Mouse (Mus musculus): Measurements from ENCODE around the gene Usp20.

Usp20 gene

DNA sequence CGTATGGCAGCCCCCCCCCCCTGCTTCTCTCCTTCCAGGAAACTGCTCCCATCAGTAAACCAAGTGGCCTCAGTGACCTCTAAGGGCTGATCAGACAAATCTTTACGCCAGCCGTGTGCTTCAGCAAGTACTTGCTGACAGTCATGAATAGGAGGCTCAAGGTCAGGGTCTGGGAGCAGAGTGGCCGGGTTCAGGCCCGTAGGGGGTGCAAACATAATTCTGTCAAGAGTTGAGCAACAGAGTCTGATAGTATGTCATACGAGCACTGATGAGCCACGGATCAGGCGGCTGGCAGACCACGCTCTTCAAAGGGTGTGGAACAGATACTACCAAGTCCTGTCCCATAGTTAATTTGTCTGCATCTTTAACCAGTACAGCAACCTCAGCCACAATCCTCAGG is 8.1 kb downstream of the Usp20 start:
- DNase-seq, result no peak

DNA sequence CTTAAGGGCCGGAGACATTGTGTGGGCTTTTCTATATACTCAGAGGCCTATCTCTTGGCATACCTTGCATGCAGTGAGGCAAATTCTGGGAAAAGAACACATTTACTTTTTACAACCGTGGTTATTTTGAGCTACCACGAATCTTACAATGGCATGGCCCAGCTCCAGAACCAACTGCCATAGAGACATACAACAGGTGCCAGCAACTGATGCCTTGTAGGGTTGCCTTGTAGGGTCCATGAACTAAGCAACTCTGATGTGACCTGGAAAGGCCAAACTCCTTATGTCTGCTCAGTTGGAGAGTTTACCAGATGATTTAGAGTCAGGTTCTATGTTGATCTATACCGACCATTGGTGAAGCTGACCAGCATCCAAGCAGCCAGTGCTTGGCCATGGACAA is 12.8 kb downstream of the Usp20 start:
- DNase-seq, result no peak

DNA sequence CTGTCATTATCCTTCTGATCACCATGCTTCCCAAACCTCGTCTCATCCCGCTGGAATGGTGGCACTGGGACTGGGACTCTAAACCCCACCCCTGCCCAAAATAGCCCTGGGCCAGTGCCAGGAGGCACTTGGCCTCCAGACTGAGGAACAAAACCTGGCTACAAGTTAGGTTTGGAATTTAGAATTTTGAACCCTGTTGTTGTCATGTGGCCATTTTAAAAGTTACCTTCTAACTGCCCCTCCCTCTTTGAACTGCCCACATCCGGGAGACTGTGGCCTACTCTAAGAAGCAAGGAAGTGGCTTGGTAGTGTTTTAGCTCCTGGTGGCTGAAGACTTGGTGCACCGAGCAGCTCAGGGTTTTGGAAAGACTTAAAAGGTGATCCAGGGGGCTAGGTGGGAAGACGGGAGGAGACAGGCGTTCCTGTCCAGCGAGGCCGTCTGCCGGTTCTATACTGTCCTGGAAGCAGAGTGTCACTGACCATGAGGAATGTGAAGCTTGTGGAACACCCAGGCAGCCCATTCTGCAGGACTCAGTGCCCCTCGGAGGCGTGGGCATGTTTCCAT is 13.4 kb downstream of the Usp20 start:
- DNase-seq, result peak; percentile 59 to 77

DNA sequence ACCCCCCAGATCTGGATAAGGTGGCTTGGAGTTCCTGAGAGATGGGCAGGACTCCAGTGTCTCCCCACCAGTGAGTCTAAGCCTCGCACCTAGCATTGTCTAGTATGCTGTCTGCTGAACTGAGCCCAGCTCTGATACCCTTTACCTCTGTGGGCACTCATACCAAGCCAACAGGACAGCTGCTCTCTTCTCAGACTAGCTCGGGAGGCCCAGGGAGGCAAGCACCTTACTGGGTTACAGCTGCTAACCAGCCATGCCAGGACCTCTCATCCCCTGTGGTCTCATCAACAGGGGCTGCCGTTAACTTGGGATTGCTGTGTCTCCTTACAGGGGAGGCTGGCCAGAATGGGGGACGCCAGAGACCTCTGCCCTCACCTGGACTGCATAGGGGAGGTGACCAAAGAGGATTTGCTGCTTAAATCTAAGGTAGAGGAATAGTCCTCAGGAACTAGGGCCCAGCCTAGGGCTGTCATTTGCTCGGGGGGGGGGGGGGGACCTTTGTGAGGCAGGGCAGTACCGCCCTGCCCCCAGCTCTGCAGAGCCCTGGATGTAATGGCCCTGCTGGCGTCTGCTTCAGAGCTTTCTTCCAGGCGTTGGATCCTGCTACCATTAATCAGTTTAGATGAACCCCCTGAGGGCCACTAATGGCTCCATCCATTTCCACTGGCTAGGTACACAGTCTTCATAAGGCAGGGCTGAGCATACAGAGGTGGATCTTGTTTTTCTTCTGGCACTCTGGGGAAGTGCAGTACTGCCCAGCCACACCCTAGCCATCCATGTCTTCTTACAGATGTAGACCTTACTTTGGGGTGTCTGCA is 16.6 kb downstream of the Usp20 start:
- no peak for DNase-seq

DNA sequence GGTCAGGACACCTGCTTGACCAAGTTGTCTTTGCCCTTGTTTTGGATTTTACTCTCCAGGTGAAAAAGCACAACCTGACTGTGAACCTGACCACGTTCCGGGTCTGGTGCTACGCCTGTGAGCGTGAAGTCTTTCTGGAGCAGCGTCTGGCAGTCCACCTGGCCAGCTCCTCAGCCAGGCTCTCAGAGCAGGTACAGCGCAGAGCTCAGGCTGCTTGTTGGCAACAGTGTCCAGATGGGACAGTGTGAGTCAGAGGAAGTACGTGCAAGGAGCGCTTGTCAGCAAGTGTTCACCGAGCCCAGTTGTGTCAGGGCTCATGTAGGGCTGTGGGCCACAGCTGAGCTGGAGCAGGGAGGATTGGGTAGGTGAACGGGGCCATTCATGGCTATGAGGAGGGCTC is 20.8 kb downstream of the Usp20 start:
- peak; percentile 43 to 53 for DNase-seq

DNA sequence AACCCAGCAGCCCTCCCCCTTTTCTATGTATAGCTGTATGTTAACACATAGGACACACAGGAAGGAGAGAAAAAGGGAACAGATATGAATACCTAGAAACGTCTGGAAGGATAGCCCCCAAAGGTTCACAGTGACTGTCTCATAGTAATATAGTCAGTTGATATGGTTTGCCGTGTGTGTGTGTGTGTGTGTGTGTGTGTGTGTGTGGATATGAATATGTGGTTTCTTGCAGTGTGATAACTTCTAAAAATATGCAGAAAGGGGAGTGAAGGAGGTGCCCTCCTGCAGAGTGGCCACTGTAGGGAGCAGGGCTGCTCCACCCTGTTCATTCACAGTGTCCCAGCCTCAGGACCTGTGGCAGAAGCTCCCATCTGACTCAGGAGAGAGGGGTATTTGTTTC is 23.4 kb downstream of the Usp20 start:
- DNase-seq, result no peak

DNA sequence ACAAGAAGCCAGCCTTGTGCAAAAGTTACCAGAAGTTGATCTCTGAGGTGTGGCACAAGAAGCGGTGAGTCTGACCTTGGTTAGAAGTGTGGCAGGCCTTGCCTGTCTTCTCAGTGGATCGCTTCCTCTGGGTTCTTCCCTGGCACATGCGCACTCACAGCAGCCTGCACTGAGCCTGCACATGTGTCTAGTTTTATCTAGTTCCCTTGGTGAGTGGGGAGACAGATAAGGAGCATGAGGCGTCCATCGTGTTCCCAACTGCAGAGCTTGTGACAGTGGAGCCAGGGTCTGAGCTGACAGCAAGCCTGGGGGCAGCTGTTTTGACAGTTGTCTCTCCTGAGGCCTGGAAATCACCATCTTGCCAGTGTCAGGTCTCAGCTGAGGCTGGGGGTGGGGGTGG is 24.4 kb downstream of the Usp20 start:
- no peak for DNase-seq

DNA sequence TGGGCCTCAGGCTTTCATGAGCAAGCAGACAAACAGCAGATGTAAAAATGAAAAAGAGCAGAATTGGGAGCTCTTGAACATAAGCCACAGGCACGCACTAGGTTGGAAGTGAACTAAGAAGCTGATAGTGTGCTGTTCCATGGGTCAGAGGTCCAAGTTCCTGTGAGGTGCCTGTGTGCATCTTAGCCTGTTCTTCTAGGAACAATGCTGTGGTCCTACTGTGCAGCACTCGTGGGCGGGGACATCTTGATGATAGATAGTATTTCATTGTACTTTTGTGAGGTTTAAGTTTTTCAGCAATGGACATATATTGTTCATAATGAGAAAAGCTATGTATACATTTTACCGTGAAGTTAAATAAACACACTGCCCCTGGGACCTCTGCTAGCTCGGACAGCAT is 25.1 kb downstream of the Usp20 start:
- DNase-seq, result no peak

DNA sequence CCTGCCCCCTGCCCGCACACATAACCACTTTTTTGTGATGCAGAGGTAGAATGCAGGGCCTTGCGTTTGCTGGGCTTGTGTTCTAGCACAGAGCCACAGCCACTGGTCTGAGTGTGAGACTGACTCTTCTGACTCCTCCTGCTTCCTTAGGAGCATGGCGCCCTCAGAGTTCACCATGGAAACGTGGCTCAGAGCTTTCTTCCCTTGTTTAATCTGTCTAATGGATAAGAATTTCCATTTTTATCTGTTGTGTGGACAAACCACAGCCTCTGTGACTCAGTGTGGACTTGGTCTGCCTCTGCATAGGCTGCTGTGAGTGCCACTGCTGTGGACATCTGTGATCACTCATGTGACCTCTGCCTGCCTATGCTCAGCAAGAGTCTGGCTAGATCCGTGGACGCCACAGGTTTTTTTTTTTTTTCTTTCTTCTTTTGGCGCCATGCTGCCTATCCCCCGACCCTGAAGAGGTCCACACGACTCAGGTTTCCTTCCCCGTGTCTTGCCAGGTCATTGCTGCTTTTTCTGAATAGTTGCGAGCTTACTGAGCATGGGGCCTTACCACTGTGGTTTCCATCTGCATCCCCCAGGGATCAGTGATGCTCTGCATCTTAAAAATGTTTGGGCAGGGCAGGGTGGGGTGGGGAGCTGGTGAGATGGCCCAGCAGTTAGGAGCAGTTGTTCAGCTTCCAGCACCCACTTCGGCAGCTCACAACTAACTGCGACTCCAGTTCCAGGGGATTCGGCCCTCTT is 31.5 kb downstream of the Usp20 start:
- DNase-seq, result no peak

DNA sequence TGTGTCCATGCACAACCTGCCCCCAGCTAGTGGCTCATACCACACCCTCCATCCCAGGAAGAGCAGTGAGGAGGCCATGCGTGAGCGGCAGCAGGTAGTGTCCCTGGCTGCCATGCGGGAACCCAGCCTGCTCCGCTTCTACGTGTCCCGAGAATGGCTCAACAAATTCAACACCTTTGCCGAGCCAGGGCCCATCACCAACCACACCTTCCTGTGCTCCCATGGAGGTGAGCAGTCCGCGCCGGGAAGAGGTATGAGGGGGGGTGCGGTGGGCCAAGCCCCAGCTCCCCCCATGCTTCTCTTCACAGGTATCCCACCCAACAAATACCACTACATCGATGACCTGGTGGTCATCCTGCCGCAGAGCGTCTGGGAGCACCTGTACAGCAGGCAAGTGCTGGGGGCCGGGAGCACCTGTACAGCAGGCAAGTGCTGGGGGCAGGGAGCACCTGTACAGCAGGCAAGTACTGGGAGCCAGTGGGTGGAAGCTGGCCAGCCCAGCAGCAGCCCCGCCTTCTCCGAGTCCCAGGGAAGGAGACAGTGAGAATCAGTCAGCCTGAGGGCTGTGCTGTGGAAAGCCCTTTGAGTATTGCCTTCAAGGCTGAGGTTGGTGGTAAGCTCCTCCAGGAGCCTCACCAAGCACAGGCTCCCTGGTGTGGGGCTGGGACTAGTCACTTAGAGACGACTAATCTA is 35.7 kb downstream of the Usp20 start:
- DNase-seq, result peak in 1 of 2 experiments; percentile 74

DNA sequence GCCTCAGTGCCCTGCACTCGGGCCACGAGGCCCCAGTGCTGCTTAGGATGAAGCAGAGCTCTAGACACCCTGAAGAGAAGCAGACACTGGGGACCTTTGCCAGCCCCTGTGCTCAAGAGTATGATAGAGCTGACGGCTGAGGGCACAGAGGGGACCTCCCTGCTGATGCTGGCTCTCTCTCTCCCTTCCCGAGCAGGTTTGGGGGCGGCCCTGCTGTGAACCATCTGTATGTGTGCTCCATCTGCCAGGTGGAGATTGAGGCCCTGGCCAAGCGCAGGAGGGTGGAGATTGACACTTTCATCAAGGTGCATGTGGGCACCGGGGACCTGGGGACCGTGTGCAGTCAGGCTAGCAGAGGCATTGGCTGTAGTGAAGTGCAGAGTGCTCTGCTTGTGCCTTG is 36.4 kb downstream of the Usp20 start:
- peak; percentile 95 for DNase-seq

DNA sequence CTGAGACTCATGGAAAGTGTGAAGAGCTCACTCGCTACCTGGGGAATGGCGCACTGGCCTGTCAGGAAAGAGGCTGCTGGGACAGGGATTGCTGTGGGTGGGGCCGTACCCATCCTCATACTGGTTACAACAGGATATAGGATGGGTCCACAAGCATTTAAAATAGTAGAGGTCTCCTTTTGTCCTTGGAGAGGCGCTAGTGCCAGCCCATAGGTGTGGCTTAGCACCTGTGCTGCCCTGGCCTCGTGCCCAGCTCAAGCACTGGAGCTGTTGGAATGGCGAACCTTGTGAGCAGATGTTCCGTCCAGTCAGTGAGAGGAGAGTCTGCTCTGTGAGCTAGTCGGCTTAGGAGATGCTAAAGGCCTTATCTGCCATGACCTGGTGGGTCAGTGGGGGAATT is 36.9 kb downstream of the Usp20 start:
- peak in 1 of 2 experiments; percentile 80 for DNase-seq

DNA sequence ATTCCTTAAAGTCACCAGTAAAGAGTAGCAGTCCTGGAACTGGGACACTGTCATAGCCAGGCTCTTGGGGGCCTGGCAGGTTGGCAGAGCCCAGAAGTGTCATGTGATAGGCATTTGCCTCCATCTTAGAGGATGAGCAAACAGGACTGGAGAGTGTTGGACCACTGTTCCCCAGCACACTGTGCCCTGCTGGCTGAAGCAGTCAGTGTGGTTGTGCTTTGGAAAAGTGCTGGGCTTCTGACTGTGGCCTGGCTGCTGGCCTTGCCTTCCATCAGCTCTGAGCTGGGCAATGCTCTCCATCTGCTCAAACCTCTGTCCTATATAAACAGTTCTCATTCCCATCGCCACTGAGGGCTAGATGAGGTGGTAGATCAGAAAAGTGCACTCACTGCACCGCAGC is 38.1 kb downstream of the Usp20 start:
- DNase-seq, result peak; percentile 60 to 64

DNA sequence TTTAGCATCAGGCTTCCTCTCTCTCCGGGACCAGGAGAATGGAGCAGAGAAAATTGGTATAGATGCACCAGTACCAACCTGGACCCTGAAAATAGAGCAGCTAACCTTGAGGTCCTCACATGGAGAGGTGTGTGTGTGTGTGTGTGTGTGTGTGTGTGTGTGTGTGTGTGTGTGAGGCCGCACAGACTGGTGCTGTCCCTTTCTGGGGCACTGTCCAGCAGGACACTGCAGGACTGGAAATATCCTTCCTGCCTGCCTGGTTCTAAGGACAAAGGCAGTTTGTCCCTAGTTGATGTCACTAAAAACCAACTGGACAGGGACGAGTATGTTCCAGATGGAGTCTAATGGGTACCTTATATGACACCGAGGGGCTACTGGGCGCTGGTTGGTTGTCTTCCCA is 41.9 kb downstream of the Usp20 start:
- peak; percentile 51 to 56 for DNase-seq

DNA sequence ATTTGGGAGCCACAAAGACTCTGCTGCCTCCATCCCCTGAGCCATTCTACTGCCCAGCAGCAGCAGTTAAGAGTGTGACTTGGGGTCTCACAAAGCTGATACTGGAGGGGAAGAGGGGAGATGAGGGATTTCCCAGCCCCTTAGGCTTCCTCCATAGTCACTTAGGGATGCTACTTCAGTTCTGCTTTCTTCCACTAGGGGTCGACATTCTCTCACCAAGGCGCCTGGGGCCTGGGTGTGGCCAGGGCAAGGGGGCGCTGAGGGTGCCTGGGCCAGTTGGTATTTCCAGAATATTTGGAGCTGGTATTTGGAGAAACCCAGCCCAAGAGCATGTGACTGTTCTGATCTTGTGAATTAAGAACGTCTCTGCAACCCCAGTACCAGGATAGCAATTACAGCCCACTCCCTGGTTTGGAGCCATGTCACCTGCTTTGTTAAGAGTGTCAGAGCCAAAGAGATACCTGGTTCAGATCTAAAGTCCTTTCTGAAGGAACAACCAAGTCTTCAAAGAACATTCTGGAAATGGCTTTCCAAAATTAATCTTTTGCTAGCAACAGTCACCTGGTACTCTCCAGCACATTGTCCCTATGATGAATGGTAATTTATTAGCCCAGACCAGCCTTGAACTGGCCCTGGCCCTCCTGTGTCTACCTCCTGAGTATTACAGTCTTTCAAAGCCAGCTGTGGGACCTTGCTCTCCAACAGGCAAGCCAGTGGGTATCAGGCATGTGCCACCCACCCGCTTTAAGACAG is 42.7 kb downstream of the Usp20 start:
- peak; percentile 77 to 83 for DNase-seq

DNA sequence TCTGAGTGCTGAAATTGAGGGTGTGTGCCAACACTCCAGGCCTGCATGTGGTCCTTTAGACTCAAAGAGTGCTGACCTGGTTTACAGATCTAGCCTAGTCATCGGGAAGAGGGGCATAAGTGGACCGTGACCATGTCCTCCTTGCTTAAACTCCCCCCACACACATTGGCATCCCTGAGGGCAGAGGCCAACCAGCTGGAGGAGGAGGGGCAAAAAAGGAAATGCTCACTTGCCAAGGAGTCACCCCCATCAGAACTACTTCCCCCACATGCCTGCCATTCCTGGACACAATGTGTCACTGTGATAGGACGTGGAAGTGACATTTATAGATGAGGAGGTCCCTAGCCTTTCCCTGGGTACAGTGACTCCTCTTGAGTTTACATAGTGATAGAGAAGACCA is 43.4 kb downstream of the Usp20 start:
- no peak for DNase-seq

DNA sequence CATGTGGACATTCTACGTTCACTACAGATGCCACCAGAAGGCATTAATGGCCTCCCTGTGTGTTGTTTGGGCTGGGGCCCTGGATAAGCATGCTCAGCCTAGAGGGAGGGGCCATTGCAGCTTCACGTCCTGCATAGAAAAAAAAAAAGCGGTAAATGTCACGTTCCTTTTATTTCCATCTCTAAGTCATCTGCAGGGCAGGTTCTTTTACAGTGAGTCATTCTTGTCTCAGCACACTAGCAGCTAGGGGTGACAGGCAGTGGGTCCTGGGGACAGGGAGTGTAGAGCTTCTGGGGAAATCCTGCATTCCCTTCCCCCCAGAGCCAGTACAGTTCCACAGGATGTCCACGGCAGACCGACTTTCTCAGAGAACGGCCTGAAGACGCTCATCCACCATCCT is 44.6 kb downstream of the Usp20 start:
- DNase-seq, result no peak

DNA sequence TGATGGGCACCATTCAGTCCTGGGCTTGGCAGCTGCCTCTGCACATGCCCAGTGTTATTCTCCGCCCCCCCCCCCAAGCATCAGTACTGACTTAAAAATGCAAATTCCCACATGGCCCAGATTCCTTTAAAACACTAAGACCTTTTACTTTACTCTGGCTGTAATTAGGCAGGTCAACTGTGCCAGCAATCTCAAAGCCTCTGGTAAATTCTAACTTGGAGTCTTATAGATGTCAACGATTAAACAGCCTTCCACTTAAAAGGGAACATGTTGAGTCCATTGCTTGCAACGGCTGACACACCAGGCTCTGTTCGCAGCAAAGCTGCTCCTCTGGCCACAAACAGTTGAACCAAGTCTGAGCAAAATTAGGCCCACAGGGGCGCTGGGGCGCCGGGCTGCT is 49.9 kb downstream of the Usp20 start:
- no peak for DNase-seq

DNA sequence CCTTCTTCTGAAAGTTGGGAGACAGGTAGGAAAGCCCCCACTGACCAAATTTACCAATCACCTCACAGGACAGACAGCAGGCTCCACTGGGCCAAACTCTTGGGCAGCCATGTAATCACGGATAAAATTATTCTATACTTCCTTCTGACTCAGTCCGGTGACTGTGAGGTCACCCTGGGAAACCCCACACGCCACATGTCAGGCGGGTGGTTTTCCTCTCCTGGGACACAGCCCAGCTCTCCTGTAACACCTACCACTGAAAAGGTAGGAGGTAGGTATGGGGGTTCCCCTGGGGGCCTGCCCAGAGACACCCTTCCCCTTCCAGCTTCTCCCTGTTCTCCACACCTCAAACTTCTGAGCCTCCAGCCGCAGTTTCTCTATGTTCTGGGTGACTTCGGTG is 54.7 kb downstream of the Usp20 start:
- no peak for DNase-seq

DNA sequence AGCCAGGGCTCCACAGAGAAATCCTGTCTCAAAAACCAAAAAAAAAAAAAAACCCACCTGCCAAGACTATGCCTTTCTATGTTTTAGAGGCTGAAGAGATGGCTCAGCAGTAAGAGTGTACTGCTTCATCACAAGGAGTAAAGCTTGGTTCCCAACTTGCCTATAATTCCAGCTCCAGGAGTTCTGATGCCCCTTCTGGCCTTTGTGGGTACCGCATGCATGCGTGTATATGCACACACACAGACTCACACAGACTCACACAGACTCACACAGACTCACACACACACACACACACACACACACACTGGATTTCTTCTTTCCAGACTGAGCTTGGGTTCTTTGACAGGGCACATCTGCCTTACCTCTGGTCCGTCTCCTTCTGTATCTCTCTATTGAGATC is 58.0 kb downstream of the Usp20 start:
- DNase-seq, result no peak

DNA sequence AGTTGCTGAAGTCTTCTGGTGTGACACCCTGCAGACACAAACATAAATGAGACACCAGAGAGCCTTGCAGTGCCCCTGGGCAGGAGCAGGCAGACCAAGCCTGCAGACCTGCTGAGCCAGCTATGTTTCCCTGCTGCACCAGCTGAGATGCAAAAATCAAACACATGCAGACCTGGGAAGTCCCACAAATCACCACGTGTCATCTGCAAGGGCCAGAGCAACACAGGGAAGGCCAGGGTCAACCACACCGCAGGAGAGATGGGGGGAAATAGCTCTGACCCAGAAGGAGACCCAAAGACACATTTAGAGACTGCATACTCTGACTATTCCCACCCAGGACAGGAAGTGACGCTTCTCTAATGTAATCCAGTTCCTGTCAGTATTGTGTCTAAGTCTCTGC is 58.4 kb downstream of the Usp20 start:
- no peak for DNase-seq

DNA sequence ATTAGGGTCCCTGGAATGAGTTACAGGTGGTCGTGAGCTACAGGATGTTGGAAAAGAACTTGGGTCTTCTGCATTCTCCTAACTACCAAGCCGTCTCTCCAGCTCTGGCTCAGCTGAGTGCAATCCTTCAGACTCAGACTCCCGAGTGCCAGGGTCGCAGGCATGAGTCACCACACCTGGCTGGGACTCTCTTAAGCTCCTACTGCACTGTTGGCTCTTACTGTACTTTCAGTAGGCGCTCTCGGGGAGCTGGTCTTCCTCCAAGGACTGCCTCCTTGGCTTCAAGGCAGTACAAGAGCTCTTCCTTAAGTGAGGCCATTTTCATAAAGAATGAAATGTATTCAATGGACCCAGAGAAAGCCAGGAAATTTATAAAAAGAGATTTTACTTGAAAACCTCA is 59.3 kb downstream of the Usp20 start:
- peak in 1 of 2 experiments; percentile 75 for DNase-seq

DNA sequence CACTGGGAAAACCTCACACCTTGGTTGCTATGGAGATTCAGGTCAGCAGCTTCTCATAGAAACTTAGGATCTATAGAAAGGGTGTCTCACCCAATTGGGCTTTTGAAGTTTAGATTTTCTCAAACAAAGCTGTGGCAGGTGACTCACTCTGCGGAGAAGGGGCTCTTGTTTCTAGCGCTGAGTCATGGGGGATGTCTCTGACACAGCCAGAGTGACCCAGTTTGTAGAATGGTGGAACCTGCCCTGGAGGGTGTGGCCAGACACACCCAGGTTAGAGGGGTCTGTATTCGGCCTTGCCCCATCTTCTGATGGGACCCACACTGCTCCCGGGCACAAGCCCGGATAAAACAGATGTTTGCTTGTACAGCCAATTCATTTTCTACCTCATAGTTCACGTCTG is 60.8 kb downstream of the Usp20 start:
- no peak for DNase-seq

Data from cerebellum, postnatal 25 days (tissue).